Mouse (Mus musculus) heart, embryonic 13.5 days (tissue): ENCODE results near the gene Hoxb6. TPM values are rescaled to one million over a fixed set of nuclear protein-coding genes. Genes with fewer than 3 reads are reported as not detected.

Source experiments
- microRNA counts: library from miRNA; unstranded; fragments of <30 nt; microRNA quantifications from one replicate; lab custom pipeline; 2016
- microRNA-seq: library from miRNA; unstranded; fragments of <30 nt; microRNA quantifications from one replicate; pipeline ENCODE4, GENCODE M21; 2016
- polyA plus RNA-seq: library from polyadenylated mRNA; unstranded; fragments of >200 nt; fragmentation: Nextera tagmentation; extraction: Ambion mirVana; gene quantifications from 2 replicates; pipeline ENCODE4 v1.2.1, GENCODE M21; 2015

The Hoxb6 gene
- polyA plus RNA-seq, 1 experiment from 2014 or later, result 2.0 TPM

MicroRNAs encoded within 50 kb of the gene (microRNA counts, 519-probe panel; counts per million panel counts)
- microRNA mmu-miR-10a (lab: Ali Mortazavi, UCI) (3,787 counts per million, percentile 73 among the panel's probes with 10 or more counts), microRNA mmu-miR-196a (lab: Ali Mortazavi, UCI) (209 counts per million, percentile 61 among the panel's probes with 10 or more counts)

Small RNAs within 50 kb of the gene (microRNA-seq; reads per million reads assigned to microRNA genes)
- 4,879 reads per million, percentile 92 among the genes with 10 or more reads in this experiment for gene Mir10a
- gene Mir196a-1, result 1.0 reads per million

Other genes starting within 250 kb of the Hoxb6 start
- 31.5 and 33.1 TPM in 2 replicates for gene Ube2z, start 227.1 kb upstream of the Hoxb6 start, polyA plus RNA-seq
- 1,502 and 1,689 TPM in 2 replicates for gene Atp5g1, start 216.8 kb upstream of the Hoxb6 start, polyA plus RNA-seq
- not detected in 2 replicates for gene Calcoco2, start 180.5 kb upstream of the Hoxb6 start, polyA plus RNA-seq
- not detected in 2 replicates for gene Ttll6, start 158.7 kb upstream of the Hoxb6 start, polyA plus RNA-seq
- not detected in 2 replicates for gene Hoxb13, start 98.2 kb upstream of the Hoxb6 start, polyA plus RNA-seq
- 0.06 TPM in 1 of 2 replicates, not detected in the other for gene Hoxb9, start 21.0 kb upstream of the Hoxb6 start, polyA plus RNA-seq
- gene Hoxb8, start 10.6 kb upstream of the Hoxb6 start, polyA plus RNA-seq, result not detected in 2 replicates
- gene Hoxb7, start 5.9 kb upstream of the Hoxb6 start, polyA plus RNA-seq, result 0.11 and 0.25 TPM in 2 replicates
- gene Hoxb5, start 10.9 kb downstream of the Hoxb6 start, polyA plus RNA-seq, result 3.8 and 5.5 TPM in 2 replicates
- gene Hoxb4, start 25.8 kb downstream of the Hoxb6 start, polyA plus RNA-seq, result 0.43 and 0.59 TPM in 2 replicates
- 0.31 and 1.1 TPM in 2 replicates for gene Hoxb3, start 30.9 kb downstream of the Hoxb6 start, polyA plus RNA-seq
- gene Hoxb2, start 58.0 kb downstream of the Hoxb6 start, polyA plus RNA-seq, result 3.6 and 5.9 TPM in 2 replicates
- gene Hoxb1, start 73.3 kb downstream of the Hoxb6 start, polyA plus RNA-seq, result 0.17 and 0.18 TPM in 2 replicates
- 0.33 and 1.1 TPM in 2 replicates for gene Skap1, start 172.1 kb downstream of the Hoxb6 start, polyA plus RNA-seq